Comparison of ENCODE assay signal across 8 mouse cellular contexts in genomic region chr5:123326751-123327148, GRCm38 (mm10). TPM values are rescaled to one million over a fixed set of nuclear protein-coding genes. Genes with fewer than 3 reads are reported as not detected.
DNase-seq lines count a peak whose midpoint lies in the region.

No protein-coding gene starts in this region.

- peak; percentile 47 for DNase-seq in layer of hippocampus, adult 9-11 months
- DNase-seq in layer of hippocampus, adult 18-20 months (ENCODE audit: low spot score in 2 of 2) = no peak
- peak; percentile 55 to 72 for DNase-seq in frontal cortex, postnatal 36 days (ENCODE audit: low spot score in 2 of 2)
- peak; percentile 67 to 70 for DNase-seq in left cerebral cortex, postnatal 14 days (ENCODE audit: low spot score in 2 of 2)
- peak; percentile 59 to 75 for DNase-seq in spleen, postnatal 4 days (ENCODE audit: low spot score in 2 of 2)
- no peak for DNase-seq in thymus, postnatal 10 days (ENCODE audit: low spot score in 2 of 2)
- DNase-seq in cerebellum, postnatal 25 days = no peak
- no peak for DNase-seq in yolk sac, embryonic 10.5 days (ENCODE audit: low spot score)

- intact Hi-C loops in left cerebral cortex, postnatal 14 days (cut with DNase I) = no loop called here

RNA-seq across cellular contexts. Expression of gene Bcl7a, which starts 16.9 kb away (rescaled TPM):
- 10 to 100 TPM; 66.1 to 66.3 TPM for total RNA-seq in layer of hippocampus, adult 18-20 months (2021)
- total RNA-seq in left cerebral cortex, postnatal 14 days (2021) = 10 to 100 TPM; 76.2 to 79.1 TPM

Comparison
In these comparisons a context has a peak if more than half of its experiments do, and no peak if none do; other contexts are left out.
1. DNase-seq: peak in layer of hippocampus, adult 9-11 months (single experiment), frontal cortex, postnatal 36 days (2 of 2), left cerebral cortex, postnatal 14 days (2 of 2) and spleen, postnatal 4 days (2 of 2); none in layer of hippocampus, adult 18-20 months (0 of 2), thymus, postnatal 10 days (0 of 2), cerebellum, postnatal 25 days (0 of 2) and yolk sac, embryonic 10.5 days (single experiment).